Mouse (Mus musculus): Measurements from ENCODE around the gene Pigf. TPM values are rescaled to one million over a fixed set of nuclear protein-coding genes. Genes with fewer than 3 reads are reported as not detected.

The Pigf gene
- total RNA-seq, 2 experiments from 2014 or later, result 17.3 to 18.0 TPM

DNA sequence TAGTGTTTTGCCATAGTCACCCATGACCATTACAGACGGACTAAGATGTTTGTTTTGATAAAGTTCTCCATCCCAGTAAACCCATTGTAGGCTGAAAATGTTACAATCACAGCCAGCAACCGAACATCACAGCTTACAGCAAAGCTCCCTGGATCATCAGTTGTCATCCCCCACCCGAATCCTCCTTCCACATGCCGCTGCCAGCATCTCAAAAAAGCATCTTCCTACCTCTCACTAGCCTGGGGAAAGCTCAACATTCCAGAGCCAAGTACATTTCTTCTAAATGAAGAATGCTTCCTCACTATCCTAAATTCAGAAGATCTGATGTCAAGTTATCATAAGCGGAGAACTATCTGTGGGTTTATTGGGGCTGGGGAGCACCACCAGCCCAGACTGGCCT lies 13.3 kb upstream of the Pigf start:
- DNase-seq, result no peak
- intact Hi-C loops (cut with DNase I), result loop anchor here (5.0 kb wide), 1 partner anchor 209 kb away; no protein-coding TSS in a partner anchor

DNA sequence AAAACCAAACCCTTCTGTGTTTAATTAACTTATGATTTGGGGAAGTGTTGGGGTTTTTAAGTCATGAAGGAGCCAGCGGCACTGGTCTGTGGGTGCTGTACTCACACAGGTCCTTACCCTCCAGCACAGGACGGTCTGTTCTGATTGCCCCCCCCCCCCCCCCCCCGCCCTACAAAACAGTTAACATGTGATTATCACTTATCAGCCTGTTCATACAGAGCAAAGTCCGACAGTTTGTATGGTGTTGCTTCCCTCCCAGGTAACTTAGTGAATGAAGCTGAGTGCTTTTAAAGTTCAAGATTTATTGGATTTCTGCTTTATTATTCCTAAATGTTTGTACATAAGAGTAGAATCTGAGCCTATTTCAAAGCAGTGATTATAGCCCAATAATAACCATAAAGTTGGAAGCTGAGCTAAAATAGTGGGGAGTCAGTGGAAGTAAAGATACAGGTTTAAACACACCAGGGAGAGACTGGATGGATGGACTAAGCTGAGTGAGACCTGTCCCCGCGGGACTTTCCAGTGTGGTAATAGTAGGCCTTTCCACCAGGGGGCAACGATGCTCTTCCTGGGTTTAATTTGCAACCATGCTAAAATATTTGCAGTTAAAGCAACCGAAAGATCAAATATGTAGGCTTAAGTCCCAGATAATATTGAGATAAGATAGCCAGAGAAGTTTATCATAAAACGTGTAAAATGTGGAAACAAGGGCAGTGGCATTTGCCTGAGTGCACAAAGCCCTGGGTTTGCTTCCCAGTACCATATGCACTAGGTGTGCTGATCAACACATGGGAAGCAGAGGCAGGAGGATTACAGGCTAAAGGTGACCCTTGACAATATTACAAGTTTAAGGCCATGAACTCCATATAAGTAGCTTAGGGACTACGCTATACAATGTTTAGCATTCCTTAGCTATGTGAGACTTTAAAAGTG lies 11.2 kb upstream of the Pigf start:
- DNase-seq, result peak; percentile 19
- intact Hi-C loops (cut with DNase I), result loop anchor here (5.0 kb wide), 1 partner anchor 211 kb away; no protein-coding TSS in a partner anchor

DNA sequence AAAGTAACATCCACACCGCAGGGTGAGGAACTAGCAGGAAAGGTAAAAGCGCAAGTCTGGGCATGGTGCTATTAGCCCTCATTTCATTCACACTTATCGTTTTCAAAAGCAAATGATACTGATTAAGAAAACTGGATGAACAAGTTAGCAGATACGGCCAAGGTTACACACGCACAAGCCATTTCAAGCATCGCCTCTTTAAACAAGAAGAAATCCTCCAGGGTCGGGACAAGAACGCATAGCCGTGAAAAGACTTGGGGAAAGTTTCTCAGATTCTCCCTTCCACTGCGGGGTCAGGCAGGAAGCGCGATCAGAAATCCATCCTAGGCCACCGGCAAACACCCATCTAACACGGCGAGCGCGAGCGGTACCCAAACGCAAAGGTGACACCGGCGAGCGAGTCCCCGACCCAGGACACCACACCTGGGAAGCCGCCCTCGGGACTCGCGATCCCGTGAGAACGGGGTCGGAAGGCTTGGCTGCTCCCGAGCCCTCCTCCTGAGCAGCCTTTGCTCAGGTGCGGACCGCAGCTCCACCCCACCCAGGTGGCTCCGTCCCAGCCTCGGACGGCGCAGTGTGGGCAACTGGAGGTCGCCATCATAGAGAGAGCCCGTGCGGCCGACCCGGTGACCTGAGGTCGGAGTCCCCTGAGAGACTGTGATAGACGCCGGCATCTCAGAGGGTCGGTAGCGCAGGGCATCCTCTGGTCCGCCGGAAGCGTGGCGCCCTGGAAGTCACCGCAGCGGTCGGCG lies 539 bp downstream of the Pigf start:
- no peak for DNase-seq
- intact Hi-C loops (cut with DNase I), result no loop called here

GRCm38 (mm10) chr17:87019692-87020091 lies 5.5 kb downstream of the Pigf start:
- intact Hi-C loops (cut with DNase I), result no loop called here

GRCm38 (mm10) chr17:87011301-87012019 lies 13.7 kb downstream of the Pigf start:
- intact Hi-C loops (cut with DNase I), result no loop called here
- DNase-seq, result peak; percentile 88

More at GRCm38 (mm10) chr17:87019692-87020091, 5.5 kb downstream of the Pigf start:
- DNase-seq, result no peak

GRCm38 (mm10) chr17:87008950-87009349 lies 16.3 kb downstream of the Pigf start:
- intact Hi-C loops (cut with DNase I), result no loop called here
- no peak for DNase-seq

DNA sequence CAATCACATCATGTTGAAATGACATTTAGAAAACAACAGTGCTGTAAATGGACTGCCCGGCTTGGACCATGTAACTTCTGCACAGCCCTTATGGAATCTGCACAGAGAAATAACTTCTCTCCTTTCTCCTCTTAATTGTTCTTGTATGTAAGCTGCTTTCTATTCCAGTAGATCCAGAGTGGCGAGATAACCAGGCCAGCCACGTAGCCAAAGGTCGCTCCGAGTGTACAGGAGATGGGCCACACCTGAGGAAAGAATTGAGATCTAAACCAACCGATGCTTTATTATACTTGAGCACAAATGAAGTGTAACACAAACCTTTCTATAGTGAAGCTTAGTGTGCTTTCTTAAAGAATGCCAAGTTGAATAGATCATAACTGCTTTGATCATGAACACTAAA lies 27.9 kb downstream of the Pigf start:
- no peak for DNase-seq
- intact Hi-C loops (cut with DNase I), result no loop called here

DNA sequence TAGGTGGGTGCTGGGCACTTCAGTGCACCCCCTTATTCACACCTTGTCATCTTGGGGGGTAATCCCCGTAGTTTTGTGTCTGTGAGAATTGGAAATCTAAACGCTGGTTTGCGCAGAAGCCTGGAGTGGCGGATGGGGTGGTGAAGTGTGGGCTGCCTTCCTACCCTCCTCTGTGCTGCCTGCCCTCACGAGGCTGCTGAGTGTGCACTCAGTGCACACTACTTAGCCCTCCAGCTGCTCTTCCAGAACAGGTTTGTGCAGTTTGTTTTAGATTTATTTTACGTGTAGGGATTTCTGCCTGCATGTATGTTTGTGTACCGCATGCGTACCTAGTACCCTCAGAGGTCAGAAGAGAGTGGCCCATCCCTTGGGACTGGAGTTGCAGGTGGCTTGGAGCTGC lies 33.9 kb downstream of the Pigf start:
- no peak for DNase-seq
- intact Hi-C loops (cut with DNase I), result no loop called here

DNA sequence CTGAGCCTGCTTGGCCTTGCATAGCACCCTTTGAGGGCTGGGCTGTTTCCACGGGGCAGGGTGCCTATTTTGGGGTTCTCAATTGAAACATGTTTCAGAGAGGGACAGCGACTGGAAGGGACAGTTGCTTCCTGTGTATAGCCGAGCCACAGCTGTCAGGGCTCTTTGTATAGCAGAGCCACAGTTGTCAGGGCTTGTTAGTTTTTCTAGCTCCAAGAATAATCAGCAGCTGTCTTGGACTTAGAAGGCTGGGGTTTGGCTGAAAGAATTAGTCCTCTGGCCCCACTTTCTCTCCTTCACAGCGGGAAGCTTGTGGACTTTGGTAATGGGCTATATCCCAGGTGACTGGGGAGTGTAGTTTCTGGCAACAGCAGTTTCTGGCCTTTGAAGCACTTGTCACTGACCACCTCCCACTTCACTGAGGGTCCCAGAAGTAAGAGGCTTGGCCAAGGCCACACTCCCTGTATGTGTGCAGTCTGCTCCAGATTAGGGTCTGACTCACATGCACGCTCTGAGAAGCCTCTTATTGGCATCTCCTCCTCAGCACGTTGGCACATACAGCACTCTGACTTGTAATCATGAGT lies 36.5 kb downstream of the Pigf start:
- DNase-seq, result peak; percentile 51
- intact Hi-C loops (cut with DNase I), result no loop called here

GRCm38 (mm10) chr17:86988161-86988560 lies 37.0 kb downstream of the Pigf start:
- intact Hi-C loops (cut with DNase I), result no loop called here
- DNase-seq, result no peak

DNA sequence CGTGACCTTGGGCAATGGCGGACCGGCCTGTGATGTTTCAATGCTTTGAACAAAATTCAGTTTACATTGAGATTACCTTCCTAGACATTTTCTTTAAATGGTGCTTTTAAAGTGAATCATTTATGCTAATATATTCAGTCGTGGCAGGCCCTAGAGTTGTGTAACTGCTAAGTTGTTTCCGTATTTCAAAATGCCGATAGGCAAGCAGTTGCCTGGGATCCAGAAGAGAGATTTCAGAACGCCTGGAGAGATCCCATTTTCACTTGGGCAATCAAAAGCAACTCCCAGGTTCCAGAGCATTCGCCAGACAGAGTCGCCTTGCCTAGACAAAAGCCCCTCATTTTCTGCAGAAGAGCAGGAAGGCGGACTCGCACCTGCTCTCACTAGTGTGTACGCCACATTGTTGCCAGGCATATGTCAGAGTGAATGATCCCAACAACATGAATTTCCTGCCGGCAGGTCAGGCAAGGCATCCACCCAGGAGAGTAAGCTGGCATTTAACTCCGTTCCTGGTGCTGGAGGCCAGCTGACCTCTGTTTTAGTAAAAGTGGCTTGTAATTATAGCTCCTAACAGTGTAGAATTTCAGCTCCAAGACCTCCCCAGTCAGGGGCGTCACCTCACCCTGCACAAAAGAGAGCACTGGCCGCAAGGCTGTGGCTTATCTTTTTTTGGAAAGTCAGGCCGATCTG lies 38.6 kb downstream of the Pigf start:
- intact Hi-C loops (cut with DNase I), result no loop called here
- peak; percentile 20 for DNase-seq

GRCm38 (mm10) chr17:86982497-86982896 lies 42.7 kb downstream of the Pigf start:
- DNase-seq, result no peak
- intact Hi-C loops (cut with DNase I), result no loop called here

- no peak for DNase-seq
- intact Hi-C loops (cut with DNase I), result no loop called here
Measured at GRCm38 (mm10) chr17:86981701-86982100, 43.5 kb downstream of the Pigf start.

DNA sequence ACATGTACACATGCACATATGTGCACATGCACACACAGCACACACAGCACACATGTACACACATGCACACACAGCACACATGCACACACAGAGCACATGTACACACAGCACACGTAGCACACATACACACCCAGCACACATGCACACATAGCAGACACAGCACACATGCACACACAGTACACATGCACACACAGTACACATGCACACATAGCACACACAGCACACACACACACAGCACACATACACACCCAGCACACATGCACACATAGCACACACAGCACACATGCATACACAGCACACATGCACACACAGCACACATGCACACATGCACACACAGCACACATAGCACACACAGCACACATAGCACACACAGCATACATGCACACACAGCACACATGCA lies 44.0 kb downstream of the Pigf start:
- no peak for DNase-seq
- intact Hi-C loops (cut with DNase I), result no loop called here

DNA sequence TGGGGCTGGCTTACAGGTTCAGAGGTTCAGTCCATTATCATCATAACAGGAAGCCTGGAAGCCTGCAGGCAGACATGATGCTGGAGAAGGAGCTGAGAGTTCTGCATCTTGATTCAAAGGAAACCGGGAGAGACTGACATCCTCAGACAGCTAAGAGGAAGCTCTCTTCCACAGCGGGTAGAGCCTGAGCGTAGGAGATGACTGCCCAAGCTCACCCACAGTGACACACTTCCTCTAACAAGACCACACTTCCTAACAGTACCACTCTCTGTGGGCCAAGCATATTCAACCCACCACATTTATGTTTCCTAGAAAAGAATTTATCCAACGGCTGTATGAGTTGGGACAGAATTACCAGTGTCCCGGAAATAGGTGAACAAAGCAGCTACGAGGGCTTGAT lies 46.7 kb downstream of the Pigf start:
- DNase-seq, result no peak
- intact Hi-C loops (cut with DNase I), result no loop called here

- DNase-seq, result no peak
- intact Hi-C loops (cut with DNase I), result no loop called here
Measured at GRCm38 (mm10) chr17:86976387-86976786, 48.8 kb downstream of the Pigf start.

- DNase-seq, result no peak
- intact Hi-C loops (cut with DNase I), result no loop called here
Measured at GRCm38 (mm10) chr17:86973097-86973496, 52.1 kb downstream of the Pigf start.

DNA sequence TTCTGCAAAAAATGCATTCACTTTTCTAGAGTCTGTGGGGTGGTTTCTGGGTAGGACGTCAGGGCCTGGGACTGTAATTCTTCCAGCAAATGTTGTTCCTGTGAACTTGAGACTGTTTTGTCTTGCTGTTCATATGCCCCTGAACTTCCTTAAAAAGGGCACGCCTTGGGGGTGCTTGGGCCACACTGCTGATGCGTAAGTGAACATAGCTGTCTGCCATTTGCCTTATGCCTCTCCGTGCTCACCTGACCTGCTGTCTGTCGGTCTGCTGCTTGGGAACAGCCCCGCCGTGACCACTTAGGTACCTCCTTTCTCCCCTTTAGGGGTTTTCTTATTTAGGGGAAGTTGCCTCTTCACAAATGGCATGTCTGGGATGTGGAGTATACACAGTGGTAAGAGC lies 53.3 kb downstream of the Pigf start:
- intact Hi-C loops (cut with DNase I), result no loop called here
- DNase-seq, result no peak

DNA sequence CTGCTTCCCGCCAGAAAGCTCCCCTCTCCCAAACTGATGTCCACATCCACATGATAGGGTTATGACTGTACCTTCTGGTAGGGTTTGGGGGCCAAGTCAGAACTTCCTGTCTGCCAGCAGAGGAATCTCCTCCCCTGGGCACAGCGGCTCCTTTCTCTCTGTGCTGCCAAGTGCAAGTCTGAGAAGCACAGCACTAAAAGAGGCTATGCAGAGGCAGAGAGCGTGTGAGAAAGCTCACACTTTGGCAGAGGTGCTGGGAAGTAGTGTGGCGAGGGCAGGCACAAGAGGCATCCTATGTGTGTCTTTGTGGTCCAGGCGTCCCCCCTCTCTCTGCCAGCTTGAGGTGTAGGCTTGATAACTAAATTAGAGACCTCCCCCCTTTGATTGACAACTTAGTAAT lies 54.2 kb downstream of the Pigf start:
- intact Hi-C loops (cut with DNase I), result no loop called here
- no peak for DNase-seq
